8 mouse cellular contexts compared by ENCODE assay signal in genomic region chr7:127386641-127387392, GRCm38 (mm10). TPM values are rescaled to one million over a fixed set of nuclear protein-coding genes. Genes with fewer than 3 reads are reported as not detected.
A peak's percentile ranks its signal among the peaks of the same experiment; 100 is the strongest.
DNase-seq lines count a peak whose midpoint lies in the region; ATAC-seq and TF ChIP-seq lines count a peak whose summit lies in the region.

Gene 9130019O22Rik, minus strand, starts transcription at chr7:127387166.

- peaks cover 33% of the 10 kb centered on the region for H3K36me3 ChIP-seq in embryonic facial prominence, embryonic 13.5 days
- H3K36me3 ChIP-seq in kidney, adult 2 months (ENCODE audit: control insufficient read depth, insufficient read depth, low read length), result no peaks in the 10 kb centered on the region
- peaks cover 4% of the 10 kb centered on the region for H3K36me3 ChIP-seq in limb, embryonic 11.5 days (ENCODE audit: control insufficient read depth, insufficient read depth, low read length)
- peaks cover 34% of the 10 kb centered on the region for H3K36me3 ChIP-seq in midbrain, embryonic 13.5 days
- H3K36me3 ChIP-seq in small intestine, adult 2 months (ENCODE audit: control insufficient read depth, insufficient read depth, low read length), result peaks cover 13% of the 10 kb centered on the region

- ATAC-seq in embryonic facial prominence, embryonic 13.5 days (ENCODE audit: insufficient number of reproducible peaks, insufficient read depth, low FRiP score, low TSS enrichment, low read depth), result peak; percentile 71; the same call in 1 of the 2 replicates
- peak; percentile 79 for ATAC-seq in limb, embryonic 11.5 days (ENCODE audit: insufficient number of reproducible peaks, low FRiP score, low TSS enrichment, low read depth)
- peak; percentile 88 for ATAC-seq in midbrain, embryonic 13.5 days

- no peaks in the 10 kb centered on the region for H3K27me3 ChIP-seq in embryonic facial prominence, embryonic 13.5 days
- H3K27me3 ChIP-seq in kidney, adult 2 months (replicated peaks; ENCODE audit: control insufficient read depth, insufficient read depth, low read length), result no peaks in the 10 kb centered on the region
- H3K27me3 ChIP-seq in limb, embryonic 11.5 days (ENCODE audit: control insufficient read depth, insufficient read depth, low read length), result no peaks in the 10 kb centered on the region
- H3K27me3 ChIP-seq in midbrain, embryonic 13.5 days, result no peaks in the 10 kb centered on the region
- H3K27me3 ChIP-seq in small intestine, adult 2 months (ENCODE audit: control insufficient read depth, insufficient read depth, low read length), result no peaks in the 10 kb centered on the region

- 20% methylated on average over 38 of the region's 38 CpGs for WGBS in embryonic facial prominence, embryonic 13.5 days
- WGBS in kidney, adult 2 months, result 13% methylated on average over 38 of the region's 38 CpGs
- 18% methylated on average over 38 of the region's 38 CpGs for WGBS in limb, embryonic 11.5 days
- 20% methylated on average over 38 of the region's 38 CpGs for WGBS in midbrain, embryonic 13.5 days
- 6% methylated on average over 35 of the region's 38 CpGs for WGBS in small intestine, adult 2 months

- H3K4me3 ChIP-seq in embryonic facial prominence, embryonic 13.5 days, result peak within 1 kb of the TSS; percentile 55
- peak within 1 kb of the TSS; percentile 83 for H3K4me3 ChIP-seq in kidney, adult 2 months (ENCODE audit: insufficient read depth, low read depth, low read length)
- peak within 1 kb of the TSS; percentile 39 for H3K4me3 ChIP-seq in limb, embryonic 11.5 days (ENCODE audit: low read depth, low read length)
- peak within 1 kb of the TSS; percentile 63 for H3K4me3 ChIP-seq in midbrain, embryonic 13.5 days (replicated peaks)
- H3K4me3 ChIP-seq in small intestine, adult 2 months (ENCODE audit: low read depth, low read length), result peak within 1 kb of the TSS; percentile 76

- peak within 1 kb of the TSS; percentile 75 for H3K9ac ChIP-seq in embryonic facial prominence, embryonic 13.5 days
- peak within 1 kb of the TSS; percentile 70 for H3K9ac ChIP-seq in limb, embryonic 11.5 days (ENCODE audit: low read length)
- peak within 1 kb of the TSS; percentile 83 for H3K9ac ChIP-seq in midbrain, embryonic 13.5 days (replicated peaks)

- H3K27ac ChIP-seq in embryonic facial prominence, embryonic 13.5 days, result no peak within 1 kb of the TSS
- H3K27ac ChIP-seq in kidney, adult 2 months (ENCODE audit: insufficient read depth, low read depth, low read length), result peak within 1 kb of the TSS; percentile 37; the same call in 1 of the 2 replicates
- no peak within 1 kb of the TSS for H3K27ac ChIP-seq in limb, embryonic 11.5 days (replicated peaks; ENCODE audit: low read depth, low read length)
- no peak within 1 kb of the TSS for H3K27ac ChIP-seq in midbrain, embryonic 13.5 days
- peak within 1 kb of the TSS; percentile 21; the same call in 1 of the 2 replicates for H3K27ac ChIP-seq in small intestine, adult 2 months (ENCODE audit: insufficient read depth, low read depth, low read length)

- peaks cover 10% of the 10 kb centered on the region for H3K9me3 ChIP-seq in embryonic facial prominence, embryonic 13.5 days
- H3K9me3 ChIP-seq in limb, embryonic 11.5 days (ENCODE audit: control insufficient read depth, low read length), result no peaks in the 10 kb centered on the region
- H3K9me3 ChIP-seq in midbrain, embryonic 13.5 days, result peaks cover 3% of the 10 kb centered on the region; the same call in 1 of the 2 replicates

- TF ChIP-seq POLR2A in kidney, adult 2 months (IDR thresholded peaks at IDR 0.05; ENCODE audit: low read depth, low read length), result peak; percentile 53
- TF ChIP-seq POLR2A in small intestine, adult 2 months (IDR thresholded peaks at IDR 0.05; ENCODE audit: low read depth, low read length), result no peak

- H3K4me1 ChIP-seq in embryonic facial prominence, embryonic 13.5 days, result no peaks in the 10 kb centered on the region
- no peaks in the 10 kb centered on the region for H3K4me1 ChIP-seq in kidney, adult 2 months (ENCODE audit: control insufficient read depth, insufficient read depth, low read length)
- no peaks in the 10 kb centered on the region for H3K4me1 ChIP-seq in limb, embryonic 11.5 days (ENCODE audit: control insufficient read depth, insufficient read depth, low read length)
- peaks cover 7% of the 10 kb centered on the region for H3K4me1 ChIP-seq in midbrain, embryonic 13.5 days (replicated peaks)
- peaks cover 1% of the 10 kb centered on the region; the same call in 1 of the 2 replicates for H3K4me1 ChIP-seq in small intestine, adult 2 months (ENCODE audit: control insufficient read depth, insufficient read depth, insufficient read length, low read length)

- H3K4me2 ChIP-seq in embryonic facial prominence, embryonic 13.5 days, result peak within 1 kb of the TSS; percentile 68
- peak within 1 kb of the TSS; percentile 61 for H3K4me2 ChIP-seq in limb, embryonic 11.5 days (ENCODE audit: low read depth, severe bottlenecking)
- peak within 1 kb of the TSS; percentile 72 for H3K4me2 ChIP-seq in midbrain, embryonic 13.5 days (replicated peaks)

- TF ChIP-seq CTCF in kidney, adult 2 months (conservative IDR thresholded peaks at IDR 0.05; ENCODE audit: insufficient read depth, insufficient read length, low read depth, low read length), result no peak
- TF ChIP-seq CTCF in small intestine, adult 2 months (IDR thresholded peaks at IDR 0.05; ENCODE audit: extremely low read depth, insufficient read length, insufficient replicate concordance, low read depth, low read length), result no peak

- peak; percentile 84 to 87 for DNase-seq in urinary bladder, adult 18-20 months (ENCODE audit: low spot score in 2 of 2)
- no peak for DNase-seq in urinary bladder, postnatal 10 days (ENCODE audit: low spot score)
- peak; percentile 95 to 97 for DNase-seq in heart, adult 18-20 months
- peak; percentile 97 for DNase-seq in kidney, adult 2 months
- DNase-seq in limb, embryonic 11.5 days (ENCODE audit: low spot score), result peak; percentile 81

RNA-seq across cellular contexts. Expression of gene 9130019O22Rik, which starts in this region (rescaled TPM):
- 5.6 and 5.9 TPM in 2 replicates for polyA plus RNA-seq in embryonic facial prominence, embryonic 13.5 days (2015; fragmentation: Nextera tagmentation; extraction: Ambion mirVana)
- 1 to 10 TPM; 1.6 to 1.7 TPM for total RNA-seq in heart, adult 18-20 months (2021)
- 3.3 and 3.4 TPM in 2 replicates for polyA plus RNA-seq in kidney, adult 2 months (2012; rRNA removed)
- polyA plus RNA-seq in limb, embryonic 11.5 days (2014; fragmentation: Nextera tagmentation; extraction: Ambion mirVana), result 6.3 and 6.8 TPM in 2 replicates
- polyA plus RNA-seq in midbrain, embryonic 13.5 days (2015; fragmentation: Nextera tagmentation; extraction: Ambion mirVana), result 5.7 and 6.2 TPM in 2 replicates
- 4.5 and 7.3 TPM in 2 replicates for polyA plus RNA-seq in small intestine, adult 2 months (2012; rRNA removed)

Comparison
In these comparisons a context has a peak if more than half of its experiments do, and no peak if none do; other contexts are left out.
1. H3K27ac ChIP-seq: peak in kidney, adult 2 months (single experiment) and small intestine, adult 2 months (single experiment); none in embryonic facial prominence, embryonic 13.5 days (single experiment), limb, embryonic 11.5 days (single experiment) and midbrain, embryonic 13.5 days (single experiment).
2. Peak in every context shown above with its lines, with median percentiles within 50 percentile points of each other: ATAC-seq, H3K4me2 ChIP-seq, H3K4me3 ChIP-seq and H3K9ac ChIP-seq.